In genomic region chr14:22510531-22510785, GRCm38 (mm10) we compare ENCODE assay signal across 24 mouse cellular contexts.
"Had no signal": no experiment of that assay in that cellular context is flagged by ENCODE, and none has a peak within 500 bp of the region (broad histone marks: within the 10 kb centered on the region; RNA-seq: fewer than 3 reads in every experiment).

No protein-coding gene starts in this region.

- H3K9me3 ChIP-seq: lung, embryonic 15.5 days; megakaryocyte, embryonic 14.5 days; midbrain, embryonic 10.5 days; midbrain, embryonic 12.5 days; neural tube, embryonic 13.5 days; neural tube, embryonic 15.5 days; stomach, embryonic 15.5 days had no signal

- H3K4me3 ChIP-seq: lung, embryonic 15.5 days; megakaryocyte, embryonic 14.5 days; midbrain, embryonic 10.5 days; midbrain, embryonic 12.5 days; myocyte; neural tube, embryonic 13.5 days; neural tube, embryonic 15.5 days; stomach, embryonic 15.5 days had no signal

- H3K27ac ChIP-seq: lung, embryonic 15.5 days; macrophage; midbrain, embryonic 10.5 days; midbrain, embryonic 12.5 days; neural tube, embryonic 13.5 days; neural tube, embryonic 15.5 days; stomach, embryonic 15.5 days; stomach, postnatal 0 days had no signal

- H3K4me2 ChIP-seq: lung, embryonic 15.5 days; midbrain, embryonic 12.5 days; neural tube, embryonic 13.5 days; neural tube, embryonic 15.5 days; stomach, embryonic 15.5 days had no signal

- H3K36me3 ChIP-seq: lung, embryonic 15.5 days; midbrain, embryonic 10.5 days; midbrain, embryonic 12.5 days; neural tube, embryonic 13.5 days; neural tube, embryonic 15.5 days; stomach, embryonic 15.5 days had no signal

- H3K9ac ChIP-seq: liver, postnatal 0 days; lung, embryonic 15.5 days; midbrain, embryonic 12.5 days; neural tube, embryonic 13.5 days; neural tube, embryonic 15.5 days; stomach, embryonic 15.5 days had no signal

- H3K27me3 ChIP-seq: lung, embryonic 15.5 days; megakaryocyte, embryonic 14.5 days; midbrain, embryonic 12.5 days; neural tube, embryonic 15.5 days; stomach, embryonic 15.5 days had no signal

- DNase-seq: liver, postnatal 0 days; lung, adult 2 months; lung, postnatal 14 days; lung, postnatal 36 days; midbrain, embryonic 14.5 days; retina, postnatal 1 day; right cerebral cortex, adult 18-20 months; right cerebral cortex, postnatal 25 days; right cerebral cortex, postnatal 4 days; thymus, adult 2 months; thymus, postnatal 25 days; thymus, postnatal 4 days had no signal

- H3K4me1 ChIP-seq: lung, embryonic 15.5 days; megakaryocyte, embryonic 14.5 days; stomach, embryonic 15.5 days had no signal

- ATAC-seq: liver, postnatal 0 days; lung, postnatal 0 days; midbrain, embryonic 16.5 days had no signal
